Mouse (Mus musculus) megakaryocyte, adult 5-6 weeks (primary cell): ENCODE measurements around the gene Stradb. TPM values are rescaled to one million over a fixed set of nuclear protein-coding genes. Genes with fewer than 3 reads are reported as not detected.
"Not testable (repeated sequence)": the region's sequence is repeated elsewhere in the genome, so short reads cannot be mapped to it uniquely, and the experiment has no call there.

Experiments used
- ATAC-seq: 2 replicates; pipeline ENCODE4 v1.8.0; 2016; ENCODE audit warnings: mild to moderate bottlenecking, inconsistent platforms; ENCODE audit not compliant: poor library complexity, severe bottlenecking
- total RNA-seq, 2 experiments: library from RNA; stranded (forward) in 1 of 2; stranded (reverse) in 1 of 2; fragments of 153-499, 151-499 nt in 1 of 2; fragments of 221-1000, 200-1000 nt in 1 of 2; gene quantifications; 2 replicates each; pipeline versions ENCODE4 v1.2.3 to v1.2.4; 2015 to 2017

The Stradb gene
- total RNA-seq, 2 experiments from 2014 or later: 8.6 to 18.5 TPM

- ATAC-seq: not testable (repeated sequence)
Observed at GRCm38 (mm10) chr1:58958789-58959526, 14.4 kb upstream of the Stradb start.

DNA sequence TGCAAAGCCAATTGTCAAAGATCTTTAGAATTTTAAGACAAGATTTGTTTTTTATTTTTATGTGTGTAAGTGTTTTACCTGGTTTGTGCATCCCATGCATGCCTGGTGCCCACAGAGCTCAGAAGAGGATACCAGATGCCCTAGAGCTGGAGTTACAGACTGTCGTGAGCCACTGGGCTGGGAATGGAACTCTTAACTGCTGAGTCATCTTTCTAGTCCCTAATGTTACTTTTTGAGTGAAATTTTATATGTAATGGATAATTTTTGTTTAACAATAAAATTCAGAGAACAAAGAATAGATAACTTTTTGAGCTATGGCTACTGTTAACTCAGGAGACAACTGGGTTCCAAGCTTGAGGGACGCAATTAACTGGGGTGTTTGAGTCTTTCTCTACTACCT, 13.6 kb upstream of the Stradb start:
- ATAC-seq: no peak

GRCm38 (mm10) chr1:58961152-58961893, 12.0 kb upstream of the Stradb start:
- ATAC-seq: peak; percentile 59

GRCm38 (mm10) chr1:58962418-58962817, 10.9 kb upstream of the Stradb start:
- no peak for ATAC-seq

DNA sequence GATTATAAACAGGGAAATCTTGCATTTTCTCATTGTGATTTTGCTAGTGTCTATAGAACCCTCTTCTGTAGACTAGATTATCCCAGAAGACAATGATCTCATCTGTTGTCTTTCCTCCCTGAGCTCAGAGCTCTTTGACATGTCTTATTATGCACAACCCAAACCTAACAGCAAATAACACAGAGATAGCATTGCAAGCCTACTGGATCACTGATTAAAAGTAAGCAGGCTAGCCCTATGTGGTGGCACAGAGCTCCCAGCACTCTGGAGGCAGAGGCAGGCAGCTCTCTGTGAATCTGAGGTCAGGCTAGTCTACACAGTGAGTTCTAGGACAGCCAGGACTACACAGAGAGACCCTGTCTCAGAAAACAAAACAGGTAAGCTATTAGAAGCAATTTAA, 10.5 kb upstream of the Stradb start:
- no peak for ATAC-seq

GRCm38 (mm10) chr1:58967534-58967933, 5.8 kb upstream of the Stradb start:
- ATAC-seq: no peak

DNA sequence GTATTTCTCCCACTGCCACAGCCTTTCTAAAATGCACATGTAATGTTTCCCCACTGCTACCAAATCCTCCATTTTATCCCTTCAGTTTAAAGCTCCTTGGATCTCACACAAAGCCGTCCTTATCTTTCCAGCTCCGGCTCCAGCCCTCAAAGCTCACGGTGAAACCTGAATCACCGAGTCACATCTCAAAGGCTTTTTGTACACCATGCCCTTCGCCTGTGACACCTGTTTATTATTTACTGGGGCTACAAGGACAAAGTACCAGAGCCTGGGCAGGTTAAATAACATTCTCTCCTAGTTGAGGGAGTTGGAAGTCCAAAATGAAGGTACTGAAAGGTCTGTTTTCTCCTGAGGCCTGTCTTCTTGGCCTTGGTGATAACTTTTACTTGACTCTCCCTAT, 3.3 kb upstream of the Stradb start:
- ATAC-seq: no peak

- ATAC-seq: no peak
Observed at GRCm38 (mm10) chr1:58971097-58971496, 2.2 kb upstream of the Stradb start.

- ATAC-seq: no peak
Observed at GRCm38 (mm10) chr1:58972851-58973365, 414 bp upstream of the Stradb start.

- ATAC-seq: no peak
Observed at GRCm38 (mm10) chr1:58982276-58982675, 9.0 kb downstream of the Stradb start.

DNA sequence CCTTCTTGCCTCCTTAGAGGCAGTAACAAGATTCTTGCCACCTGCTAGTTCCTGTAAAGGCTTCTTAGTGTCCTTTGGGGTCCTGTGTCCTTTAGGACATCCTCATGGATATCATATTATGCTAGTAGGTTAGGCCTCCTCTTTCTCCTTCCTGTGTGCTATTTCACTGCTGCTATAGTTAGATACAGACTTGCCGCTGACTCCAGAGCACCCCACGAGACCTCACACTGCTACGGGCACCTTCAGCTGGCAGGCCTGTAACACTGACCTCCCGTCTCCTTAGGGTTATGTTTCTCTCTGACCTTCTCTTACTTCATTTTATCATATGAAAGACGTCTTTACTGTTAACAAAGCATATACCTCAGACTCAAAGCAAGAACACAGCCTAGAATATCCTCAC, 11.3 kb downstream of the Stradb start:
- no peak for ATAC-seq

- no peak for ATAC-seq
Observed at GRCm38 (mm10) chr1:58993144-58993543, 19.8 kb downstream of the Stradb start.

DNA sequence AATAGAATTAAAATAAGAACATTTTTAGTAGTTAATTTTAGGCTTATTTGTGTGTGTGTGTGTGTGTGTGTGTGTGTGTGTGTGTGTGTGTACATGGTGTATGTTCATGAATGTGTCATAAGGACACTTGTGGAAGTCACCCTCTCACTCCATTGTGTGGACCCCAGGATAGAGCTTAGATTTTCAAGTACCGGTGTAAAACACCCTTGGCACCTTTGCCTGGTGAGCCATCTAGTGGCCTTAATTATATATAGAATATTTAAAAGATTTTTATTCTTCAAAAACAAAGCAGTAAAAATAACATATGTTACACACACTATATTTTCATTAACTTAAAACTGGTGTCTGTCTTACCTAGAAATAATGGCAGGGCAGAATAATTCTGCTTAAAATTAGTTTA, 20.4 kb downstream of the Stradb start:
- ATAC-seq: no peak

GRCm38 (mm10) chr1:58995313-58995712, 22.0 kb downstream of the Stradb start:
- ATAC-seq: peak; percentile 60

DNA sequence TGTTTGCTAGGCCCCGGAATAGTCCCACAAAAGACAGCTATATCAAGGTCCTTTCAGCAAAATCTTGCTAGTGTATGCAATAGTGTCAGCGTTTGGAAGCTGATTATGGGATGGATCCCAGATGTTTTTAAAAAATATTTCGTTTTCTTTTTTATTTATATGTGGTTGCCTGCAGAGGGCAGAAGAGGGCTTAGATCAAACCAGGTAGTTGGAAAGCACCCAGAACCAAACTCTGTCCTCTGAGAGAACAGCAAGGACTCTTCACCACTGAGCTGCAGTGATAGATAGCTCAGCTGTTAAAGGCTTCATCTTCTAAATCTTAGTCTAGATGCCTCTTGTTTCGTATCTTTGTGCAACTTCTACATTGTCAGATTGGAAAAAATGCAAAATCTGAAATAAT, 35.9 kb downstream of the Stradb start:
- ATAC-seq: no peak

GRCm38 (mm10) chr1:59021556-59021955, 48.2 kb downstream of the Stradb start:
- ATAC-seq: no peak

GRCm38 (mm10) chr1:59037723-59038122, 64.4 kb downstream of the Stradb start:
- ATAC-seq: no peak

Other genes starting within 250 kb of the Stradb start
- 179 and 198 TPM in 2 replicates for gene Casp8, start 178.1 kb upstream of the Stradb start, total RNA-seq (2015)
- 144 and 170 TPM in 2 replicates for gene Casp8, start 178.1 kb upstream of the Stradb start, total RNA-seq (2017)
- 24.1 and 29.6 TPM in 2 replicates for gene Trak2, start 92 bp upstream of the Stradb start, total RNA-seq (2015)
- 22.2 and 32.9 TPM in 2 replicates for gene Trak2, start 92 bp upstream of the Stradb start, total RNA-seq (2017)
- not detected in 2 replicates for gene C2cd6, start 121.4 kb downstream of the Stradb start, total RNA-seq (2015)
- gene C2cd6, start 121.4 kb downstream of the Stradb start, total RNA-seq (2017): not detected in 2 replicates
- 2.4 and 5.8 TPM in 2 replicates for gene Tmem237, start 146.9 kb downstream of the Stradb start, total RNA-seq (2015)
- gene Tmem237, start 146.9 kb downstream of the Stradb start, total RNA-seq (2017): 7.2 and 11.0 TPM in 2 replicates
- gene Mpp4, start 189.9 kb downstream of the Stradb start, total RNA-seq (2015): 0.11 TPM in 1 of 2 replicates, not detected in the other
- gene Mpp4, start 189.9 kb downstream of the Stradb start, total RNA-seq (2017): not detected in 2 replicates